Mouse (Mus musculus): Measurements from ENCODE around the gene Slc24a3. TPM values are rescaled to one million over a fixed set of nuclear protein-coding genes. Genes with fewer than 3 reads are reported as not detected.

The Slc24a3 gene
- polyA plus RNA-seq, 1 experiment from 2014 or later, result 7.9 TPM

- WGBS, result 89% methylated on average over 2 of the region's 2 CpGs
- H3K9ac ChIP-seq, result no peak overlapping the region
- H3K36me3 ChIP-seq, result no peaks in the 10 kb centered on the region
- H3K4me3 ChIP-seq, result no peak overlapping the region
- H3K4me1 ChIP-seq, result no peaks in the 10 kb centered on the region
- H3K27me3 ChIP-seq (replicated peaks), result no peaks in the 10 kb centered on the region
- no peak overlapping the region for H3K4me2 ChIP-seq (replicated peaks)
- H3K27ac ChIP-seq, result no peak overlapping the region
- no peak for ATAC-seq (ENCODE audit: low FRiP score, low read depth)
- H3K9me3 ChIP-seq, result no peaks in the 10 kb centered on the region
Observed at GRCm38 (mm10) chr2:145257855-145258254, 90.3 kb downstream of the Slc24a3 start.

GRCm38 (mm10) chr2:145260574-145260973 lies 93.0 kb downstream of the Slc24a3 start:
- Histone ChIP-seq H3K4me2 (replicated peaks) (no peak overlapping the region), H3K9ac (no peak overlapping the region), H3K4me3 (no peak overlapping the region), H3K4me1 (no peaks in the 10 kb centered on the region), H3K9me3 (no peaks in the 10 kb centered on the region), H3K27me3 (replicated peaks) (no peaks in the 10 kb centered on the region), H3K27ac (no peak overlapping the region), H3K36me3 (no peaks in the 10 kb centered on the region)
- ATAC-seq (ENCODE audit: low FRiP score, low read depth), result no peak
- 86% methylated on average over 1 of the region's 1 CpGs for WGBS

- no peaks in the 10 kb centered on the region for H3K27me3 ChIP-seq (replicated peaks)
- no peak overlapping the region for H3K4me2 ChIP-seq (replicated peaks)
- no peaks in the 10 kb centered on the region for H3K9me3 ChIP-seq
- H3K4me3 ChIP-seq, result no peak overlapping the region
- no peak overlapping the region for H3K9ac ChIP-seq
- WGBS, result 78% methylated on average over 1 of the region's 1 CpGs
- no peak overlapping the region for H3K27ac ChIP-seq
- no peaks in the 10 kb centered on the region for H3K36me3 ChIP-seq
- no peaks in the 10 kb centered on the region for H3K4me1 ChIP-seq
- no peak for ATAC-seq (ENCODE audit: low FRiP score, low read depth)
Observed at GRCm38 (mm10) chr2:145262153-145262552, 94.6 kb downstream of the Slc24a3 start.

GRCm38 (mm10) chr2:145266723-145267122 lies 99.2 kb downstream of the Slc24a3 start:
- H3K27ac ChIP-seq, result no peak overlapping the region
- WGBS, result 71% methylated on average over 1 of the region's 1 CpGs
- no peaks in the 10 kb centered on the region for H3K27me3 ChIP-seq (replicated peaks)
- H3K9me3 ChIP-seq, result no peaks in the 10 kb centered on the region
- no peaks in the 10 kb centered on the region for H3K4me1 ChIP-seq
- H3K9ac ChIP-seq, result no peak overlapping the region
- no peak for ATAC-seq (ENCODE audit: low FRiP score, low read depth)
- H3K4me2 ChIP-seq (replicated peaks), result no peak overlapping the region
- no peaks in the 10 kb centered on the region for H3K36me3 ChIP-seq
- no peak overlapping the region for H3K4me3 ChIP-seq

GRCm38 (mm10) chr2:145268971-145269370 lies 101.4 kb downstream of the Slc24a3 start:
- Histone ChIP-seq H3K27me3 (replicated peaks) (no peaks in the 10 kb centered on the region), H3K27ac (no peak overlapping the region), H3K36me3 (no peaks in the 10 kb centered on the region), H3K4me1 (no peaks in the 10 kb centered on the region), H3K4me2 (replicated peaks) (no peak overlapping the region), H3K4me3 (no peak overlapping the region), H3K9ac (no peak overlapping the region), H3K9me3 (no peaks in the 10 kb centered on the region)
- ATAC-seq (ENCODE audit: low FRiP score, low read depth), result no peak

GRCm38 (mm10) chr2:145269410-145269809 lies 101.9 kb downstream of the Slc24a3 start:
- no peaks in the 10 kb centered on the region for H3K36me3 ChIP-seq
- H3K27me3 ChIP-seq (replicated peaks), result no peaks in the 10 kb centered on the region
- no peak overlapping the region for H3K4me2 ChIP-seq (replicated peaks)
- no peak overlapping the region for H3K4me3 ChIP-seq
- H3K4me1 ChIP-seq, result no peaks in the 10 kb centered on the region
- H3K9me3 ChIP-seq, result no peaks in the 10 kb centered on the region
- 92% methylated on average over 4 of the region's 4 CpGs for WGBS
- H3K9ac ChIP-seq, result no peak overlapping the region
- no peak for ATAC-seq (ENCODE audit: low FRiP score, low read depth)
- H3K27ac ChIP-seq, result no peak overlapping the region

- WGBS, result 96% methylated on average over 9 of the region's 9 CpGs
- no peak for ATAC-seq (ENCODE audit: low FRiP score, low read depth)
- Histone ChIP-seq H3K4me3 (no peak overlapping the region), H3K4me2 (replicated peaks) (no peak overlapping the region), H3K27ac (no peak overlapping the region), H3K9me3 (no peaks in the 10 kb centered on the region), H3K36me3 (no peaks in the 10 kb centered on the region), H3K4me1 (no peaks in the 10 kb centered on the region), H3K9ac (no peak overlapping the region), H3K27me3 (replicated peaks) (no peaks in the 10 kb centered on the region)
Observed at GRCm38 (mm10) chr2:145274016-145274677, 106.6 kb downstream of the Slc24a3 start.

- Histone ChIP-seq H3K36me3 (no peaks in the 10 kb centered on the region), H3K9ac (no peak overlapping the region), H3K4me1 (no peaks in the 10 kb centered on the region), H3K27me3 (replicated peaks) (no peaks in the 10 kb centered on the region), H3K27ac (no peak overlapping the region), H3K9me3 (no peaks in the 10 kb centered on the region), H3K4me2 (replicated peaks) (no peak overlapping the region), H3K4me3 (no peak overlapping the region)
- 74% methylated on average over 1 of the region's 1 CpGs for WGBS
- no peak for ATAC-seq (ENCODE audit: low FRiP score, low read depth)
Observed at GRCm38 (mm10) chr2:145279336-145279735, 111.8 kb downstream of the Slc24a3 start.

- H3K4me2 ChIP-seq (replicated peaks), result no peak overlapping the region
- H3K36me3 ChIP-seq, result no peaks in the 10 kb centered on the region
- ATAC-seq (ENCODE audit: low FRiP score, low read depth), result no peak
- H3K27me3 ChIP-seq (replicated peaks), result no peaks in the 10 kb centered on the region
- H3K27ac ChIP-seq, result no peak overlapping the region
- no peaks in the 10 kb centered on the region for H3K9me3 ChIP-seq
- 58% methylated on average over 2 of the region's 2 CpGs for WGBS
- no peaks in the 10 kb centered on the region for H3K4me1 ChIP-seq
- H3K9ac ChIP-seq, result no peak overlapping the region
- H3K4me3 ChIP-seq, result no peak overlapping the region
Observed at GRCm38 (mm10) chr2:145283746-145284145, 116.2 kb downstream of the Slc24a3 start.

GRCm38 (mm10) chr2:145288501-145288900 lies 120.9 kb downstream of the Slc24a3 start:
- no peaks in the 10 kb centered on the region for H3K4me1 ChIP-seq
- ATAC-seq (ENCODE audit: low FRiP score, low read depth), result no peak
- 50% methylated on average over 1 of the region's 1 CpGs for WGBS
- no peaks in the 10 kb centered on the region for H3K9me3 ChIP-seq
- no peak overlapping the region for H3K9ac ChIP-seq
- H3K27me3 ChIP-seq (replicated peaks), result no peaks in the 10 kb centered on the region
- H3K4me3 ChIP-seq, result no peak overlapping the region
- no peaks in the 10 kb centered on the region for H3K36me3 ChIP-seq
- no peak overlapping the region for H3K4me2 ChIP-seq (replicated peaks)
- no peak overlapping the region for H3K27ac ChIP-seq

- Histone ChIP-seq H3K4me3 (no peak overlapping the region), H3K9me3 (no peaks in the 10 kb centered on the region), H3K4me1 (no peaks in the 10 kb centered on the region), H3K36me3 (no peaks in the 10 kb centered on the region), H3K4me2 (replicated peaks) (no peak overlapping the region), H3K27me3 (replicated peaks) (no peaks in the 10 kb centered on the region), H3K27ac (no peak overlapping the region), H3K9ac (no peak overlapping the region)
- ATAC-seq (ENCODE audit: low FRiP score, low read depth), result no peak
- WGBS, result 32% methylated on average over 2 of the region's 2 CpGs
Observed at GRCm38 (mm10) chr2:145291473-145291872, 123.9 kb downstream of the Slc24a3 start.

- no peak for ATAC-seq (ENCODE audit: low FRiP score, low read depth)
- no peak overlapping the region for H3K4me3 ChIP-seq
- no peak overlapping the region for H3K9ac ChIP-seq
- H3K27ac ChIP-seq, result no peak overlapping the region
- H3K27me3 ChIP-seq (replicated peaks), result no peaks in the 10 kb centered on the region
- H3K4me2 ChIP-seq (replicated peaks), result no peak overlapping the region
- no peaks in the 10 kb centered on the region for H3K9me3 ChIP-seq
- 95% methylated on average over 1 of the region's 1 CpGs for WGBS
- no peaks in the 10 kb centered on the region for H3K4me1 ChIP-seq
- H3K36me3 ChIP-seq, result no peaks in the 10 kb centered on the region
Observed at GRCm38 (mm10) chr2:145292196-145292595, 124.6 kb downstream of the Slc24a3 start.

- no peaks in the 10 kb centered on the region for H3K9me3 ChIP-seq
- H3K27me3 ChIP-seq (replicated peaks), result no peaks in the 10 kb centered on the region
- no peak overlapping the region for H3K27ac ChIP-seq
- H3K36me3 ChIP-seq, result no peaks in the 10 kb centered on the region
- WGBS, result 5% methylated on average over 1 of the region's 1 CpGs
- no peak for ATAC-seq (ENCODE audit: low FRiP score, low read depth)
- H3K4me3 ChIP-seq, result no peak overlapping the region
- no peak overlapping the region for H3K4me2 ChIP-seq (replicated peaks)
- H3K9ac ChIP-seq, result no peak overlapping the region
- no peaks in the 10 kb centered on the region for H3K4me1 ChIP-seq
Observed at GRCm38 (mm10) chr2:145292816-145293215, 125.3 kb downstream of the Slc24a3 start.
